Mouse (Mus musculus) brain, embryonic 14.5 days (tissue): ENCODE data around the gene Btnl1.

Experiments used
- CTCF ChIP-seq: fragments of 200-500 bp; IDR thresholded peaks from 2 replicates; pipeline ENCODE4 v1.5.1; 2012; ENCODE audit warnings: inconsistent platforms, mild to moderate bottlenecking, moderate library complexity, borderline replicate concordance; ENCODE audit not compliant: insufficient read depth, insufficient read length; ENCODE audit errors: extremely low read depth
- POLR2A ChIP-seq: fragments of 200-500 bp; IDR thresholded peaks from 2 replicates; pipeline ENCODE4 v1.6.1; 2012; ENCODE audit warnings: mild to moderate bottlenecking, inconsistent platforms, borderline replicate concordance; ENCODE audit not compliant: poor library complexity, insufficient read depth, insufficient read length, severe bottlenecking; ENCODE audit errors: extremely low read depth

DNA sequence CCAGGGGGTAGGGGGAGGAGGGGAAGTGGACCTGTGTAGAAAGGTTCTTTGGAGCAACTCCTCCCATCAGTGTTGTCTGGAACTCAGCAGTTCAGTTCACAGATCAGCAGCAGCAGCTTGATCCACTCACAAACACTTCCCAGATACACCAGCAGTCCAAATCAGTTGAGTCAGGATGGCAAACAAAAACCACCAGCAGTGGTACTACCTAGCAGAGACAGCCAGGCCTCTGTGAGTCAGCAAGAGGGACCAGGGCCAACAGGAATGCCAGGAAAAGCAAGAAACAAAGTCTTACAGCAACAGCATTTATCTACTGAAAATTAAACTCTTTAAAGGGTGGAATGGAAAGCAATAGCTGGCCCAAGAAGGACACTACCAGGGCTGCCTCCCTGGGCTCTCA, 50.7 kb downstream of the Btnl1 start:
- TF ChIP-seq POLR2A (no peak), CTCF (no peak)
